In genomic region chr16:35741621-35742020, GRCm38 (mm10) we compare ENCODE assay signal across 20 mouse cellular contexts. TPM values are rescaled to one million over a fixed set of nuclear protein-coding genes. Genes with fewer than 3 reads are reported as not detected.
DNase-seq lines count a peak whose midpoint lies in the region; TF ChIP-seq lines count a peak whose summit lies in the region.
"Had no signal": no experiment of that assay in that cellular context is flagged by ENCODE, and none has a peak within 500 bp of the region (broad histone marks: within the 10 kb centered on the region; RNA-seq: fewer than 3 reads in every experiment).

No protein-coding gene starts in this region.

- intact Hi-C loops in gastrocnemius, adult 2 months (cut with DNase I), result no loop called here
- intact Hi-C loops in heart, postnatal 36 days (cut with DNase I), result no loop called here

- TF ChIP-seq POLR2A in kidney, adult 2 months (IDR thresholded peaks at IDR 0.05; ENCODE audit: low read depth, low read length), result no peak

- no peak for TF ChIP-seq CTCF in gastrocnemius, adult 2 months (IDR thresholded peaks at IDR 0.05)
- TF ChIP-seq CTCF in kidney, adult 2 months (conservative IDR thresholded peaks at IDR 0.05; ENCODE audit: insufficient read depth, insufficient read length, low read depth, low read length), result no peak

- no peak for DNase-seq in gastrocnemius, adult 2 months
- DNase-seq in gastrocnemius, adult 8-10 months (ENCODE audit: low spot score in 2 of 2), result no peak
- DNase-seq in naive thymus-derived CD4-positive, alpha-beta T cell, adult 2 months (ENCODE audit: low read depth), result peak; percentile 64
- peak; percentile 65 for DNase-seq in thymus, postnatal 14 days
- DNase-seq in kidney, adult 2 months, result no peak
- no peak for DNase-seq in adrenal gland, adult (ENCODE audit: inconsistent age in 2 of 2, low spot score in 1 of 2)
- no peak for DNase-seq in frontal cortex, postnatal 25 days (ENCODE audit: low spot score in 2 of 2)
- no peak for DNase-seq in heart, postnatal 36 days
- DNase-seq: adrenal gland, postnatal 14 days; B cell, adult 2 months; cerebellum, adult 11-12 months; cerebellum, adult 9-11 months; gastrocnemius, postnatal 25 days; heart, adult 11 months had no signal

- H3K27ac ChIP-seq in gastrocnemius, adult 2 months, result peak overlapping the region; percentile 4; the same call in 1 of the 2 replicates
- H3K27ac ChIP-seq in kidney, adult 2 months (ENCODE audit: insufficient read depth, low read depth, low read length), result no peak overlapping the region
- H3K27ac ChIP-seq: embryonic facial prominence, embryonic 12.5 days; forebrain, embryonic 15.5 days; heart, embryonic 10.5 days; hindbrain, embryonic 13.5 days; hindbrain, postnatal 0 days; intestine, embryonic 15.5 days had no signal

- no peak overlapping the region for H3K4me3 ChIP-seq in gastrocnemius, adult 2 months
- H3K4me3 ChIP-seq in kidney, adult 2 months (ENCODE audit: insufficient read depth, low read depth, low read length), result no peak overlapping the region
- H3K4me3 ChIP-seq: embryonic facial prominence, embryonic 12.5 days; forebrain, embryonic 15.5 days; heart, embryonic 10.5 days; hindbrain, embryonic 13.5 days; intestine, embryonic 15.5 days had no signal

- H3K36me3 ChIP-seq in kidney, adult 2 months (ENCODE audit: control insufficient read depth, insufficient read depth, low read length), result no peaks in the 10 kb centered on the region
- H3K36me3 ChIP-seq: embryonic facial prominence, embryonic 12.5 days; forebrain, embryonic 15.5 days; heart, embryonic 10.5 days; hindbrain, embryonic 13.5 days; intestine, embryonic 15.5 days had no signal

- no peaks in the 10 kb centered on the region for H3K27me3 ChIP-seq in kidney, adult 2 months (replicated peaks; ENCODE audit: control insufficient read depth, insufficient read depth, low read length)
- H3K27me3 ChIP-seq: embryonic facial prominence, embryonic 12.5 days; forebrain, embryonic 15.5 days; hindbrain, embryonic 13.5 days; intestine, embryonic 15.5 days had no signal

- WGBS in kidney, adult 2 months, result 96% methylated on average over 5 of the region's 5 CpGs

- no peaks in the 10 kb centered on the region for H3K4me1 ChIP-seq in kidney, adult 2 months (ENCODE audit: control insufficient read depth, insufficient read depth, low read length)

RNA-seq across cellular contexts. Expression of gene Dirc2, which starts 27.5 kb away (rescaled TPM):
- total RNA-seq in gastrocnemius, adult 2 months (2021), result 10 to 100 TPM; 53.7 to 70.8 TPM
- 10 to 100 TPM; 64.0 to 70.1 (median 66.4) TPM for total RNA-seq in gastrocnemius, adult 8-10 months (2022)
- 33.3 and 35.1 TPM in 2 replicates for polyA plus RNA-seq in kidney, adult 2 months (2012; rRNA removed)
- total RNA-seq in heart, postnatal 36 days (2021), result 10 to 100 TPM; 64.2 to 70.4 TPM

RNA-seq across cellular contexts. Expression of gene Hspbap1, which starts 28.6 kb away (rescaled TPM):
- total RNA-seq in gastrocnemius, adult 2 months (2021), result 1 to 10 TPM; 3.1 to 3.3 TPM
- total RNA-seq in gastrocnemius, adult 8-10 months (2022), result 1 to 10 TPM; 2.8 to 4.2 (median 3.7) TPM
- 6.2 and 7.0 TPM in 2 replicates for polyA plus RNA-seq in kidney, adult 2 months (2012; rRNA removed)
- total RNA-seq in heart, postnatal 36 days (2021), result 1 to 10 TPM; 2.8 to 3.0 TPM

Comparison
In these comparisons a context has a peak if more than half of its experiments do, and no peak if none do; other contexts are left out.
1. DNase-seq: peak in naive thymus-derived CD4-positive, alpha-beta T cell, adult 2 months (single experiment) and thymus, postnatal 14 days (single experiment); none in gastrocnemius, adult 2 months (single experiment), gastrocnemius, adult 8-10 months (0 of 2), kidney, adult 2 months (single experiment), adrenal gland, adult (0 of 2), frontal cortex, postnatal 25 days (0 of 2) and heart, postnatal 36 days (0 of 2).